Mouse (Mus musculus) cortical plate, adult 2 months (tissue): Measurements from ENCODE around the gene Chek1. TPM values are rescaled to one million over a fixed set of nuclear protein-coding genes. Genes with fewer than 3 reads are reported as not detected.

ENCODE experiments used
- H3K27ac ChIP-seq: fragments of 200-500 bp; 2 replicates; pipeline ENCODE4 v1.5.1; 2012; ENCODE audit warnings: low read length, control low read depth, inconsistent platforms; ENCODE audit not compliant: insufficient read depth
- H3K4me1 ChIP-seq: fragments of 200-500 bp; 2 replicates; pipeline ENCODE4 v1.6.1; 2011; ENCODE audit warnings: low read length; ENCODE audit not compliant: control insufficient read depth, insufficient read depth
- H3K4me3 ChIP-seq: fragments of 200-500 bp; 2 replicates; pipeline ENCODE4 v1.5.1; 2011; ENCODE audit warnings: mild to moderate bottlenecking, low read length, control low read depth; ENCODE audit not compliant: insufficient read depth
- CTCF ChIP-seq: fragments of 200-500 bp; IDR thresholded peaks from 2 replicates; pipeline ENCODE4 v1.5.1; 2011; ENCODE audit warnings: mild to moderate bottlenecking, control low read depth, low read length; ENCODE audit not compliant: insufficient read depth; ENCODE audit errors: extremely low read depth
- POLR2A ChIP-seq: fragments of 200-500 bp; IDR thresholded peaks from 2 replicates; pipeline ENCODE4 v1.6.1; 2011; ENCODE audit warnings: mild to moderate bottlenecking, low read length, control low read depth; ENCODE audit not compliant: insufficient read depth; ENCODE audit errors: extremely low read depth
- polyA plus RNA-seq: library from polyadenylated mRNA; depleted of rRNA; stranded (reverse); fragments of >200 nt; gene quantifications from 2 replicates; pipeline ENCODE4 v1.2.3, GENCODE M21; 2012; rRNA removed

The Chek1 gene
- polyA plus RNA-seq = 1.6 and 2.2 TPM in 2 replicates

GRCm38 (mm10) chr9:36727034-36727755 lies at the start of gene Chek1:
Chek1 (minus strand) TSS chr9:36727065.
- H3K4me3 ChIP-seq = peak within 1 kb of the TSS; percentile 68
- no peaks in the 10 kb centered on the region; the same call in 1 of the 2 replicates for H3K4me1 ChIP-seq
- no peak for TF ChIP-seq CTCF
- TF ChIP-seq POLR2A = no peak
- H3K27ac ChIP-seq = no peak within 1 kb of the TSS

GRCm38 (mm10) chr9:36769048-36769413 lies 42.2 kb upstream of the Chek1 start:
- Histone ChIP-seq H3K4me3 (no peak overlapping the region; the same call in 1 of the 2 replicates), H3K27ac (no peak overlapping the region), H3K4me1 (no peaks in the 10 kb centered on the region; the same call in 1 of the 2 replicates)
- TF ChIP-seq CTCF (no peak), POLR2A (no peak)

GRCm38 (mm10) chr9:36768156-36769047 lies 41.5 kb upstream of the Chek1 start:
- H3K27ac ChIP-seq = peak overlapping the region; percentile 88

GRCm38 (mm10) chr9:36767203-36768143 lies 40.6 kb upstream of the Chek1 start, which contains the start of gene Stt3a:
Stt3a (minus strand) TSS chr9:36767679.
- peak within 1 kb of the TSS; percentile 88 for H3K27ac ChIP-seq
- no peaks in the 10 kb centered on the region; the same call in 1 of the 2 replicates for H3K4me1 ChIP-seq
- peak within 1 kb of the TSS; percentile 68 for H3K4me3 ChIP-seq
- TF ChIP-seq CTCF (no peak), POLR2A (peak; percentile 89)

More at GRCm38 (mm10) chr9:36768156-36769047, 41.5 kb upstream of the Chek1 start:
- TF ChIP-seq CTCF (no peak), POLR2A (no peak)
- Histone ChIP-seq H3K4me1 (no peaks in the 10 kb centered on the region; the same call in 1 of the 2 replicates), H3K4me3 (peak overlapping the region; percentile 48)

GRCm38 (mm10) chr9:36764378-36764777 lies 37.5 kb upstream of the Chek1 start:
- H3K4me3 ChIP-seq = no peak overlapping the region
- no peaks in the 10 kb centered on the region; the same call in 1 of the 2 replicates for H3K4me1 ChIP-seq
- no peak overlapping the region for H3K27ac ChIP-seq
- TF ChIP-seq POLR2A (no peak), CTCF (no peak)

- H3K4me3 ChIP-seq = peak overlapping the region; percentile 68
- no peak for TF ChIP-seq CTCF
- TF ChIP-seq POLR2A = peak; percentile 90
- no peaks in the 10 kb centered on the region; the same call in 1 of the 2 replicates for H3K4me1 ChIP-seq
- H3K27ac ChIP-seq = no peak overlapping the region
Observed at GRCm38 (mm10) chr9:36726131-36727033, 483 bp downstream of the Chek1 start.

- no peak for TF ChIP-seq CTCF
- no peak for TF ChIP-seq POLR2A
- Histone ChIP-seq H3K4me1 (no peaks in the 10 kb centered on the region), H3K27ac (no peak overlapping the region), H3K4me3 (no peak overlapping the region)
Observed at GRCm38 (mm10) chr9:36716624-36717023, 10.2 kb downstream of the Chek1 start.

- no peaks in the 10 kb centered on the region for H3K4me1 ChIP-seq
- no peak for TF ChIP-seq CTCF
Observed at GRCm38 (mm10) chr9:36707304-36707703, 19.6 kb downstream of the Chek1 start.

More at GRCm38 (mm10) chr9:36707304-36707703, 19.6 kb downstream of the Chek1 start:
- no peak overlapping the region for H3K4me3 ChIP-seq
- no peak overlapping the region for H3K27ac ChIP-seq
